Mouse (Mus musculus) retina, adult 2 months (tissue): ENCODE data around the gene Mthfr.
"Not testable (repeated sequence)": the region's sequence is repeated elsewhere in the genome, so short reads cannot be mapped to it uniquely, and the experiment has no call there.

Experiments used
- DNase-seq: peaks from one replicate; pipeline ENCODE4 v3.0.0-alpha.2; 2012; ENCODE audit warnings: low read depth, low spot score

Gene Mthfr

GRCm38 (mm10) chr4:148040029-148040830 lies 1.4 kb downstream of the Mthfr start:
- no peak for DNase-seq

DNA sequence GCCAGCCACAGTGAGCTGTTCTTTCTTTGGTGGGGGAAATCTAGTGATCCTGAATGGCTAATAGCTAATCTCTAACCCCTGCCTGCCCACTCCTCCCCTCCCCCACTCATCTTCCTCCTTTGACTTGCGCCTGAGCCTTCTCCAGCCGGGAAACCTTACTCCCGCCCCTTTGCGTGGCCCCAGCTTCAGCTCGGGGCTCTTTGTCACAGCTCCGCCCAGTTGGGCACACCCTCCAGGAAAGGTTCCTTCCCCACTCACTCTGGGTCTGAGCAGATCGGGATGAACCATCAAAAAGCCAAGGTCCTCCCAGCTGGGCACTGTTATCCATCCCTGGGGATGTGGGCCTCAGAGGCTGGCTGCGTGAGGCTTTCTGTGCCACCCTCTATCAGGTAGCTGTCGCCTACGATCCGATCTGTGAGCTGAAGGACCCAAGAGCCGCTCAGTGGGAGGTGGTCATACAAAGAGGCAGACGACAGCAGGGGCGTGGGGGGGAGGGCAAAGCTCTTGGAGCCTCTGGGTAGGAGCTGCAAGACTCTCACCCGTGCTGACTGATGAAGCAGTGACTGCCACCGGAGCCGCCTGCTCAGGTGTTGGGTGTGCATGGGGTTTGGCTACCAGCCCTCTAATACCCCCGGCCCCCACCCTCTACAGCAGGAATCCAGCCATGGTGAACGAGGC lies 2.2 kb downstream of the Mthfr start:
- no peak for DNase-seq

DNA sequence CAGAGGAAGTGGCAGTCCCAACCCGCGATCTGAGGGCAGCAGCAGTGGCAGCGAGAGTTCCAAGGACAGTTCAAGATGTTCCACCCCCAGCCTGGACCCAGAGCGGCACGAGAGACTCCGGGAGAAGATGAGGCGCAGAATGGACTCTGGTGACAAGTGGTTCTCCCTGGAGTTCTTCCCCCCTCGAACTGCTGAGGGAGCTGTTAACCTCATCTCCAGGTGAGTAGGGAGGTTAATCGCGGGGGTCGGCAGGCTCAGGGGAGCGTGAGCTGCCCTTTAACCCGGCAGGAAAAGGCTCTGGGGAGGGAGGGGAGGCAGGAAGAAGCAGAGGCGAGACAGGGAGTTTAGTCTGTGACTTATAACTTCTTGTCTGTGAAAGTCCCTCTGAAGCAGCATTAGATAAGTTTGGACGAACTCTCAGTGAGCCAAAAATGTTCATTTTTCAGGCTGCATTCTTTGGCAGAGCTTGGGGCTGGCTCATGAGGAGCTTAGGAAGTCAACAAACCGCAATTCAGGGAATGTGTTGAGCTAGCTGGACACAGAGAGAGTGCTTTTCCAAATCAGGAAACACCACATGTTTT lies 2.8 kb downstream of the Mthfr start:
- no peak for DNase-seq

- not testable (repeated sequence) for DNase-seq
These were observed 4.5 kb downstream of the Mthfr start for GRCm38 (mm10) chr4:148043327-148043726.

DNA sequence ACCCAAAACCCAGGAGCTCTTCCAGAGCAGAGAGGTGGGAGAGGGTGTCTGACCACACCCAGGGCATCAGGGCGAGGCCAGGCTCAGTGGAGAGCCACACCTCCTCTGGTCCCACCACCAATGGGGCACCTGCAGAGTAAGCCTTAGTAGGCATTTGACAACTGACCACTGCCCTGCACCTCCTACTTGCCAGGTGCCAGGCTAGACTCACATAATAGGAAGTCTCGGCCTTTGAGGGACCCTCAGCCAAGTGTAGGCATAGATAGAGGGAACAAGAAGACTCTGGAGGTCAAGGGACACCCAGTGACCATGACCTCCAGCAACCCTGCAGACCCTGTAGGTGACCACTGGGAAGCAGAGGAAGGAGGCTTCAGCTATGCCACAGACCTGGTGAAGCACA lies 5.2 kb downstream of the Mthfr start:
- DNase-seq, result no peak

DNA sequence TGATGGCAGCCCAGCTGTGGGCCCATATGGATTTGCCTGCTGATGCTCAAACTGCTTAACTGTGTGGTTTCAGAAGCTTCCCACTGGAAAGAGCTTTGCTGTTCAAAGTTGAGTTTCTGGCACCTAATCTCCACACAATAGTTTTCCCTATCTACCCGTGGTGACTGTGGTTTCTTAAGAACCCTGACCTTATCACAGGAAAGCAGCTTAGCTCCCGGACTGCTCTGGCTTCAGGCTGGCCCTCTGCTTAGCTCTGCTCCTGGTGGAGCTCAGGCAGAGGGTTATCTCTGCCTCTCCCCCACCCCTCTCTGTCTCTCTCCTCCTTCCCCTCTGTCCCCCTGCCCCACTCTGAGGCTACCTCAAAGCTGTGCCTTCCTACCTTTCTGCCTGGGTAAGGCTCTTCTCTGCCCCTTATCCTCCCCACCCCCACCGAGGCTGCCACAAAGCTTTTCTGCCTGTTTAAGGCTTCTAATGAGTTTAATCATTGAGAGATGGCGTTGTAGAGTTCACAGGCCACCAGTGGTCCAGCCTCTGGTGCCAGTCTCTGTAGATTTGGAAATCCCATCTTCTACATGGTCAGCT lies 7.7 kb downstream of the Mthfr start:
- no peak for DNase-seq

DNA sequence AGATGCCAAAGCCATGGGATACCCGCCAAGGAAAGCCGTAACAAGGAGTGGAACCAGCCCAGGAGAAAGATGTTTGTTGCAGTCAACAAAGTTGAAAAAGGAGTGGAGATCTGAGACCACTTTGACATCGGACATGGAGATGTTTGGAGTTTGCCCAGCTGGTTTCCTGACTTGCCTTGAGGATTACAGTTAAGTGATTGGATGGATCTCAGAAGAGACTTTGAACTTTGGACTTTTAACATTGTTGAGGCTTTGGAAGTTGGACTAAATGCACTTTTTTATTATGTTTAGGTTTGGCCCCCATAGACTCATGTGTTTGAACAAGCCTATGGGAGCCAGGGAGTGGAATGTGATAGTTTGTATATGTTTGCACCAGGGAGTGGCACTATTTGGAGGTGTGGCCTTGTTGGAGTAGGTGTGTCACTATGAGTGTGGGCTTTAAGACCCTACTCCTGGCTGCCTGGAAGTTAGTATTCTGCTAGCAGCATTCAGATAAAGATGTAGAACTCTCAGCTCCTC lies 11.6 kb downstream of the Mthfr start:
- DNase-seq, result not testable (repeated sequence)

GRCm38 (mm10) chr4:148051046-148051776 lies 12.3 kb downstream of the Mthfr start:
- DNase-seq, result no peak

DNA sequence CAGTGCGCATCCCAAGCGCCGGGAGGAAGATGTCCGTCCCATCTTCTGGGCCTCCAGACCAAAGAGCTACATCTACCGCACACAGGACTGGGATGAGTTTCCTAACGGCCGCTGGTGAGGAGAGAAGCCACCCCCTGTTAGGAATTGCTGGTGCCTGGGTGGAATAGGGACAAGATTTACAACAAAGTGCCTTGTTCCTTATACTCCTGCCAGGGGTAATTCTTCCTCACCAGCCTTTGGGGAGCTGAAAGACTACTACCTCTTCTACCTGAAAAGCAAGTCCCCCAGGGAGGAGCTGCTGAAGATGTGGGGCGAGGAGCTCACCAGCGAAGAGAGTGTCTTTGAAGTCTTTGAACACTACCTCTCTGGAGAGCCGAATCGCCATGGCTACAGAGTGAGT lies 13.0 kb downstream of the Mthfr start:
- DNase-seq, result no peak

- no peak for DNase-seq
These were observed 14.1 kb downstream of the Mthfr start for GRCm38 (mm10) chr4:148052976-148053375.

- no peak for DNase-seq
These were observed 14.6 kb downstream of the Mthfr start for GRCm38 (mm10) chr4:148053417-148053920.

GRCm38 (mm10) chr4:148054961-148055695 lies 16.3 kb downstream of the Mthfr start:
- no peak for DNase-seq

- DNase-seq, result no peak
These were observed 17.4 kb downstream of the Mthfr start for GRCm38 (mm10) chr4:148056246-148056645.

- no peak for DNase-seq
These were observed 17.9 kb downstream of the Mthfr start for GRCm38 (mm10) chr4:148056801-148057200.

- no peak for DNase-seq
These were observed 18.9 kb downstream of the Mthfr start for GRCm38 (mm10) chr4:148057661-148058209.

DNA sequence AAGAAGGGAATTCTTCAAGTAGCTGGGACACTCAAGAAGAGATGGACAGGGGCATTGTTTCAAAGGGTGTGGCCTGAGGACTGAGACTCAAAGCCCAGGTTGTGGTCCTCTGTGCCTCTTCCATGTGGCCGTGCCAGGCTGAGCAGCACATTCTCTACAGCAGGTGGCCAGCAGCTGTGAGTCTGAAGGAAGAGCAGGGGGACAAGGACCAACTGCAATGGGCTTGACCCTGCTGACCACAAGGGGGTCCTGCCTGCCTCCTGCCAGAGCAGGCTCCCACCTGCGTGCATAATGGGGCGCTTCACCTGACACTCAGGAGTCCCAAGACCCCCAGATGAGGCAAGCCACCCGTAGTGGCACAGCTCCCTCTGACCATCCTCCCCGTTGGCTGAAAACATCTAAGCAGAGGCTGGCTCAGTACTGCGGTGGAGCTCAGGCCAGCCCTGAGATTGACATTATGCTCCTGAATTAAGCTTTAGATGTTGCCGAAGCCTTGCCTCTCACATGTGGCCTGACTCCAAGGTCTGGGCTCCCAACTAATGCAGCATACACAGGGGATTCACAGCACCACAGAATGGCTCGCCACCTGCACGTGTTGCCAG lies 19.4 kb downstream of the Mthfr start:
- DNase-seq, result no peak

DNA sequence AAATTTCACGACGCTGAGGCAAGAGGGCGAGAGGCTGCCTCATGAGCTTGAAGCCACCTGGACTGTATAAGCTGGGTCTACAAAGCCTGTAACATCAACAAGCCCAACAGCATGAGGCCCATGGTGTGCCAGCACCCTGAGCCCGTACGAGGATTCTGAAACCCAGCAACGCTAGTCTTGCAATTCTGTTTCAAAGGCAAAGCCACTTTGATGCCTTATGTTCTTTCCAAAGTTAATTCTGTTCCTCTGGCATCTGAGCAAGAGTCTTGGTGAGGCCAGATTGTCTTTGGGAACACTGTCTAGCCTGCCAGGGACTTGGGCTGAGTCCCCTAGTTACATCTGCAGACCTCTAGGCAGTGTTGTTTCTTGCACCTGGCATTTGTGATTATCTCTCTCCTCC lies 20.1 kb downstream of the Mthfr start:
- no peak for DNase-seq

- no peak for DNase-seq
These were observed 21.5 kb downstream of the Mthfr start for GRCm38 (mm10) chr4:148060120-148061085.

GRCm38 (mm10) chr4:148061086-148061480 lies 22.2 kb downstream of the Mthfr start:
- no peak for DNase-seq
